Mouse (Mus musculus) kidney, postnatal 10 days (tissue): ENCODE measurements around the gene E130309D02Rik.
A peak's percentile ranks its signal among the peaks of the same experiment; 100 is the strongest.

Source experiments
- DNase-seq: peaks from one replicate; pipeline ENCODE4 v3.0.0; 2021; ENCODE audit warnings: mixed read lengths

Gene E130309D02Rik

DNA sequence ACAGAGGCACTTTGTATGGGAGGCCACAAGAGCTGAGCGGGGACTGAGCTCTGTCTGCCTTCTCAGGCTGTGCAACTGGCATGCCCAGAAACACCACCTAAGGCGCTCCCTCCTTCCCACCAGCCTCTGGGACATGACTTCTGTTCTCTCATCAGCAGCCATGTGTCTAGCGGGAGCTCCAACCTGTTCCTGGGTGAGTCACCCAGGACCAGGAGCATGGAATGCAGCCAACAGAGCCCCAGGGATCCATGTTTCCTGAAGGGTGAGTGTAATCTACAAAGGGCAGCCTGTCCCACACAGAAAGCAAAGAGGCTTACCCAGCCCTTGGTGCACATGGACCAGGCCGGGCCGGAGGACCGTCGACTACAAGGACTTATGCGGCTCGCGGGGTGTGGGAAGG, 50.5 kb downstream of the E130309D02Rik start:
- no peak for DNase-seq

DNA sequence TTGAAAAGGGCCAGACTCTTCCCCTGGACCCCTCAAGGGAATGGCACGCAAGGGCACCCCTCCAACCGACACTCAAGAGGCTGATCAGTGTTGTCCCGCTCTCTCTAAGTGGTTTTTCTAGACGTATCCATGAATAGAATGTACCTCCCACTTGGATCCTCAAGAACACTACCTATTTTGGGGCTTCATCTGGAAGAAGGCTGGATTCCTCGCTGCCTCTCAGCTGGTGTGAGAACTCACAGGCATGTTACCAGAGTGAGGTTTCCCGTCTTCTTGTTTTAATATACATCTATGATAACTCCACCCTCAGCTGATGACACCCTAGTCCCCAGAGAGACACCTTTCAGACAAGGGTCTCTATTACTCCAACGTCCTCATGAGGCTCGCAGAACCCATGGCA, 53.5 kb downstream of the E130309D02Rik start:
- DNase-seq, result no peak

DNA sequence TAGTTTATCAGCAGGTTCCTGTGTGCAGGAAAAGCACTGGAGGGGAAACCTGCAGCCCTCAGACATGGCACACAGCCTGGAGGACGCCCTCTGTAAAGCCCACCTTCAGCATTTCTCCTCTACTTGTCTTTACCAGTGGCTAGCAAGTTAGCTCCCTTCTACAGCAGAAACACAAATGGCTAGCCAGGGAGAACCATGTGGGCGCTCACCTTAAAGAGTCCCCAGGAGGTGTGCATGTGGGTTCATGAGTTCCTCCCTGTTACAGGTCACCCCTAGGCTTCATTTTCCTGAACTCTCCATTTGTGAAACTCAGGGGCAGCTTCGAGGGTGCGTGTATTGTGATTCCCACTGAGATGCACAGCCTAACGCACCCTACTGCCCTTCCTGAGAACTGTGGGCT, 59.4 kb downstream of the E130309D02Rik start:
- DNase-seq, result no peak

DNA sequence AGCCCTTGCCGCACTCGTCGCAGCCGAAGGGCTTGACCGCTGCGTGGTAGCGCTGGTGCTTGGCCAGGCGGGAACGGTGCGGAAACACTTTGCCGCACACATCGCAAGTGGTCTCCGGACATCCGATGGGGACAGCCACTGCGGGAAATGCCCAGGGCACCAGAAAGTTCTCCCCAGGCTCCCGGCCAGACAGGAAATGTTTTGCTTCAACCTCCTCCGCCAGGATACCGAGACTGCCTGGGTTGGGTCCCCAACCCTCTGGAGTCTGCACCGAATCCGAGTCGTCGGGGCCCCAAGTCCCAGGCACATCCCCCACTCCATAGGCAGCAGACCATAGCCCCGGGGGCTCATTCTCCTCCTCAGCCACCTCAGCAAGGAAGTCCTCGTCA, 60.0 kb downstream of the E130309D02Rik start:
- DNase-seq, result no peak

DNA sequence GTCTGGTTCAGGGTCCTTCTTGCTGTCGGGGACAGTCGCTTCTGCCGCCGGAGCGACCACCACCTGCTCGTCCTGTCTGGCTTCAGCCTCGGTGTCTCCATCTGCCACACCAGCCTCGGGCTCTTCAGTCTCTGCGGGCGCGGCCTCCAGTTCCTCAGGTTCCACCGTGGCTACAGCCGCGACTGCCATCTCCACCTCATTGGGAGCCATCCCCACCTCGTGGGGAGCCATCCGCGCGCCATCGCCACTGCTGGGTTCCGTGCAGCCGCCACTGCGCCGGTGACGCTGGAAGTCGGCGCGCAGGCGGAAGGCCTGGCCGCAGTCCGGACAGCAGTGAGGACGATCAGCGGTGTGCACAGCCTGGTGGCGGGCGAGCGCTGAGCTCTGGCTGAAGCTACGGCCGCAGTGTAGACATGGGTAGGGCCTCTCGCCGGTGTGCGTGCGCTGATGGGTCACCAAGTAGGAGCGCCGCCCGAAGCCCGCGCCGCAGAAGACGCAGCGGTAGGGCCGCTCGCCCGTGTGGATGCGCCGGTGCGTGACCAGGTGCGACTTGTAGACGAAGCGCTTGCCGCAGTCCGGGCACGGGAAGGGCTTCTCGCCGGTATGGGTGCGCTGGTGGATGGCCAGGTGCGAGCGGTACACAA, 60.6 kb downstream of the E130309D02Rik start:
- no peak for DNase-seq

DNA sequence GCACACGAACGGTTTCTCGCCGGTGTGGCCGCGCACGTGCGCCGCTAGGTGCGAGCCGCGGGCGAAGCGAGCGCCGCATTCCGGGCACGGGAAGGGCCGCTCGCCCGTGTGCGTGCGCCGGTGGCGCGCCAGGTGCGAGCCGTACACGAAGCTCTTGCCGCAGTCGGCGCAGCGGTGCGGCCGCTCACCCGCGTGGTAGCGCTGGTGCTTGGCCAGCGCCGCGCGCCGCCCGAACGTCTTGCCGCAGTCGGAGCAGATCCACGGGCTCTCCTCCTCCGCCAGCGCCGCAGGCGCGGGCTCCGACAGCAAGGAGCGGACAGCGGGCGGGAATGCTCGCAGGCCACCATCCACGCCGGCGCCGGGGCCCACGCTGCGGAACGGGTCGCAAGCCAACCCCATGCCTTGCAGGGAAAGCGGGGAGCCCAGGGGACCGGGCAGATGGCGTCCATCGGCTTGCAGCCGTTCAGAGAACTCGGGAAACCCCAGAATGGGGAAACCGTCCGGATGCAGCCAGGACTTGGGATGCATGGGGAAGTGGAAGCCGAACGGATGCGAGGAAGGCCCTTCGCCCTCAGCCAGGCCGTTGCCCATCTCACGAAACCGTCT, 61.2 kb downstream of the E130309D02Rik start:
- DNase-seq, result peak; percentile 24

DNA sequence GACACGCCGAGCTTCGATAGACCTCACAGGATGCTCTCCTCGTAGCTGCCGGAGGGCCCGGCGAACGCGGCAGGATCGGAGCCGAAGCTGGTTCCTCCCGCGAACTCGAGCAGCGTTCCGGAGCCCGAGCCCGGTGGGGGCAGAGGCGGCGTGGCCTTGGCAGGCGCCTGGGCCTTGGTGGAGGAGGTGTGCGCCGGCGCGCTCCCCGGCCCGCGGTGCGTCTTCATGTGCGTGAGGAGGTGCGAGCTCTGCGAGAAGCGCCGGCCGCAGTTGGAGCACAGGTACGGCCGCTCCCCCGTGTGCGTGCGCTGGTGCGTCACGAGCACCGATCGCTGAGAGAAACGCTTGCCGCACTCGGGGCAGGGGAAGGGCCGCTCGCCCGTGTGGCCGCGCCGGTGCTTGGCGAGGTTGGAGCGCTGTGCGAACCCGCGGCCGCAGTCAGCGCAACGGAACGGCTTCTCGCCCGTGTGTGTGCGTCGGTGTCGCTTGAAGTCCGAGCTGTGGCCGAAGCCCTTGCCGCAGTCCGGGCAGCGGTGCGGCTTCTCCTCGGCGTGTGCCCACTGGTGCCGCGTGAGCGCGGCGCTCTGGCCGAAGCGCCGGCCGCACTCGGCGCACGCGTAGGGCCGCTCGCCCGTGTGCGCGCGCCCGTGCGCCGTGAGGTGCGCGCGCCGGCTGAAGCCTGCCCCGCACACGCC, 61.8 kb downstream of the E130309D02Rik start:
- DNase-seq, result peak; percentile 43

DNA sequence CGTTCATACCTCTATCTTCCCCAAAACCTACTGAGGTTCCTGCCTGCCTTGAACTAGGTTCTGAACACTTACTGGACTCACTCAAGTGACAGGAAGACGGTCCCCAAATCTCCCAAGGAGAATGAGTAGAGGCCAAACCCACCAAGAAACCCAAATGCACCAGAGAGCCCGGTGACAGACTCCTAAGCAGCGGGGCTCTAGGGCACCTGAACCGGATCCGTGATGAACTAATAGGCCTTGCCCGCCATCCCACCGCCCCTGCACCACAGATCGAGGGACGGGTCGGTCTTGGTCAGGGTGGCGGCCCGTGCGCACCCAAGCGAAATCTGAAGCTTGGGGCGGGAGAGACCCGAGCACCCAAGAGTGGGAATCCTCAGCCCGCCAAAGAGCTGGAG, 62.4 kb downstream of the E130309D02Rik start:
- no peak for DNase-seq

DNA sequence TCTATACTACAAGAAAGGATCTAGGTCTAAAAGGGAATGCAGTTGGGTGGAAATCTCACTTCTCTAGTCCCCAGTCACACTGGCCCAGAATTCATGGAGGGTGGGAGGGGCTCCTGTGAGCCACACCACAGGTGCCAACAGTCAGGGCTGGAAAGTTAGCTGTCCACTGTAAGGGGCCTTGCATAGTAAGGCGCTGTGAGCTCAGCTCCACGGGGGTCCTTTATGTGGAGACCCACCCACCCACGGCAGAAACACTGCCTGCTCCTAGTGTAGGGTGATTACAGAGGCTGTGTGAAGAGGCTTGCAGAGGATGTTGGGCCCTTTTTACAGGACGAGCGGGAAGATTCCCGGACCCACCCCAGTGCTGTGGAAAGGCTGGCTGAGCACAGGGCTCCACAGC, 63.1 kb downstream of the E130309D02Rik start:
- no peak for DNase-seq
